Mouse (Mus musculus): ENCODE measurements at regions not wholly inside any gene's neighbourhood (a gene's known extent, or its start where the extent isn't known, plus 50 kb on each side); places are given as distances from the start of the nearest gene placed in this dataset.

DNA sequence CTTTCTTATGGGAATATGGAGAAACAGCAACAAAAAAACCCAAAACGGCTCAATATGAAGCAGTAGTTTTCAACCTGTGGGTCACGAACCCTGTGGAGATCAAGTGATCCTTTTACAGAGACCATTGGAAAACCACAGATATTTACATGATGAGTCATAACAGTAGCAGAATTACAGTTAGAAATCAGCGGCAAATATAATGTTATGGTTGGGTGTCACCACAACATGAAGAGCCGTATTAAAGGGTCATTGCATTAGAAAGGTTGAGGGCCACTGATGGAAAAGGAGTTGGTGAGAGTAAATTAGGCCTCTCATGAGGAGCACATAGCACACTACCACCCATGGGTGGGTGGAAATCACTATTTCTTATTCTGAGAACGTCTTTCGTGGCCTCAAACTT, 225.6 kb downstream of the Dact1 start:
- TF ChIP-seq CTCF (IDR thresholded peaks at IDR 0.05): no peak
- TF ChIP-seq EP300 (IDR thresholded peaks at IDR 0.05): no peak

Measured in lung, postnatal 0 days (tissue).